Mouse (Mus musculus) cerebral cortex, adult 2 months (tissue): ENCODE measurements around the gene Bcl2l2.

Experiments used
- WGBS: fragments of 180-500 bp; shearing (Covaris S2); methylation state at CpG from one replicate; pipeline ENCODE4 v1.1.7; 2018; 5-methylcytosine and 5-hydroxymethylcytosine counted together

Bcl2l2 gene

DNA sequence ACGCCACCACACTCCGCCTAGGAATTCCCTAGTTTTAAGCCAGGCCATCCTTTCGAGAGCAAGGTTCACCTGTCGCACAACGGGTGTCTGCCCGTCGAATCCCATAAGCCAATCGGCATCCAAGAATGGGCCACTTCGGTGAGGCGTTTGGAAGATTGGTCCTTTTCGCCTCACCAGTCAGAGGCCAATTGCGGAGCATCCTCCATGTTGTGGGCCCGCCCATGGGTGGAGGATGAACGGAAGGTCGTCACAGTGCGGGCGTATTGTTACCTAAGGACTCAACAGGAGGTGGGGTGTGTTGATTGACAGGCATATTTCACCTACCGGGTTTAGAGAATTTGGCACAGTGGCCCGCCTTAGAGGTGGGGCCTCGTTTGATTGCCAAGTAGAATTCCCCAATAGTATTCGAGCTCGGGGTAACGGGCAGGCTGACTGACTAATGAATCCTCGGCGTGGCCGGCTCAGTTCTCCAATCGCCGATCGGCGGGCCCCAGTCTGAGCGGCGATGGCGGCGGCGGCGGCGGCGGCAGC lies 10.5 kb downstream of the Bcl2l2 start:
- under 1% methylated on average over 38 of the region's 38 CpGs for WGBS

DNA sequence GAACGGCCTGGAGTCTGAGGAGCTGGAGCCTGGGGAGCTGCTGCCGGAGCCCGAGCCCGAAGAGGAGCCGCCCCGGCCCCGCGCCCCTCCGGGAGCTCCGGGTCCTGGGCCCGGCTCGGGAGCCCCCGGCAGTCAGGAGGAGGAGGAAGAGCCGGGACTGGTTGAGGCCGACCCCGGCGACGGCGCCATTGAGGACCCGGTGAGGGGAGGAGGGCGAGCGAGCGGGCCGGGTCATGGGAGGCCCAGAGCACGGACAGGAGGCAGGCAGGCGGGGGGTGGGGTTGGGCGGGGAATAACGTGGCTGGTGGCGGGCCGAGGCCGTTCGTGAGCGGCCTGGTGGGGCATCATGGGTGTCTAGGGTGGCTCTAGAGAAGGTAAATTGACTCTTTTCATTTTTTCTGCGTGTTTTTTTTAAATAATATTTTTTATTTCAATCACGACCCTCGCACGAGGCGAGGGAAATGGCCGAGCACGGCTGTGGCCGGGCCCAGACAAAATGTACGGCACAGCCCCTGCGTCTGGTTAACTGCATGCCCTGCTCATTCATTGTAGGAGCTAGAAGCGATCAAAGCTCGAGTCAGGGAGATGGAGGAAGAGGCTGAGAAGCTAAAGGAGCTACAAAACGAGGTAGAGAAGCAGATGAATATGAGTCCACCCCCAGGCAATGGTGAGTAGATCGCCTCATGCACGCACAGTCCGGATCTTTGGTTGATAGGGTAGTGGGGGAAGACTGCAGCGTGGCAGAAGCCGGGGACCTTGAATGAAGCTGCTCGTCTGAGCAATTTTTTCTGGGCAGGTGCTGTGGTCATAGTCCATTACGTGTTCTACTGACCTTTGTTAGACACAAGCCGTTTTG lies 11.3 kb downstream of the Bcl2l2 start:
- WGBS, result under 1% methylated on average over 51 of the region's 54 CpGs

DNA sequence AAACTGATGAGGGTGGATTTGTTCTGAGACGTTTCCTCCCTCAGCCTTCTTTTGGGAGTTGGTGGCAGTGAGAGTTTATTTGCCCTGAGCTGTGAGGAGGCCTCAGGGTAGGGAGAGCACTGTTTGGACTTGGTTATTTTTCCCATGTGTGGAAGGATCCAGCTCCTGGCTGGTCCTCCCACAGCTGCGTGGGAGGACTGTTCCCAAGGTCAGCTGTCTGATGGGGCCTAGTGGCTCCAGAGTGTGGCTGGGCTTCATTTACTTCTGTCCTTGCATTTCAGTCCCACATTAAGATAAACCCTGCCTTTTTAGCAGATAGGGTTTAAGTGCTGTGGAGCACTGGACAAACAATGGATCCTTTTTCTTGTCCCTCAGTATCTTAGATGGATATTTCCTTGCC lies 14.3 kb downstream of the Bcl2l2 start:
- 46% methylated on average over 2 of the region's 2 CpGs for WGBS

DNA sequence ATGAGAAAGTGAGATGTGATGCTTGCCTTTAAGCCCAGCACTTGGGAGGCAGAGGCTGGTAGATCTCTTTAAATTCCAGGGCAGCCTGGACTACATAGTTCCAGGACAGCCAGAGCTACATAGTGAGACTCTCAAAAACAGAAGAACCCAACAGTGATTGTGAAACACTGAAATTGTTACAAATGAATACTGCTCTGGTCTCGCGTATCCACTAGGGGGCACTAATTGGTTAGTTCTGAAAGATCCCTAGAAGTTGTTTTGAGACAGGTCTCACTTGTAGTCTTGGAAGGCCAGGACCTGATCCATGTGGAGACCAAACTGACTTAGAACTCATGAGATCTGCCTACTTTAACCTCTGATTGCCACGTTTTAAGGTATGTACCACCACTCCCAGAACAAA lies 17.2 kb downstream of the Bcl2l2 start:
- under 1% methylated on average over 3 of the region's 3 CpGs for WGBS

DNA sequence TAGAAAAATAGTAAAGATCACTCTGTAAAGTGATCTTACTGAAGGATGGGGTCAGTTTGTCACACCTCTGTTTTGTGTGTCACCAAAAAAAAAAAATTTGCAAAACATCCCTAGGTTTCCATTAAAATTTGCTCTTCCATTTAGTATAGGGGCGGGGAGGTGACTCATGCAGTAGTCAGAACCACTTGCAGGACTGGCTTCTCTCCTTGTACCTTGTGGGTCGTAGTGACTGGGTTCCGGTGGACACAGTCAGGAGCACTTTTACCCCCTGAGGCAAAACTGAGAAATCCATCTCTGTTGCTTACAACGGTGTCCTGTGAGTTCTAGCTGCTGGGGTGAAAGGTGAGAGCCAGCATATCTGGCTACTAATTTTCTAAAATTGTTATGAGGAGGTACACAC lies 20.5 kb downstream of the Bcl2l2 start:
- whole genome bisulfite sequencing, result 78% methylated on average over 4 of the region's 4 CpGs

DNA sequence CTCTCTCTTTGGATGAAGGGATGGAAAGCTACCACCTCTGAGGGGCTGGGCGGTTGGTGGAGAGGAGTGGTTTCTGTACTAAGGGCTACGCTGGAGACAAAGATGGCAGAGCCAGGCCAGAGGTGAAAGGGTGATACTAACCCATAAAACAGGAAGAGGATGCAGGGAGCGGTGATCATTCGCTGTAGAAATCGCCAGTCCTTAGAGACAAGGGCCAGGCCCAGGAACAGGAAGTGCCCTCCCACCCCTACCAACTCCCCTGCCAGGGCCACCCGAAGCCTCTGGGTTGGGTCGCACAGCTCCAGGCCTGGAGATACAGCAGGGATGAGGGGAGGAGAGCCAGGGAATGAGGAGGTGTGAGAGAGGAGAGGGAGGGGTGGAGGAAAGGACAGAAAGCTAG lies 25.5 kb downstream of the Bcl2l2 start:
- WGBS, result 70% methylated on average over 7 of the region's 7 CpGs

DNA sequence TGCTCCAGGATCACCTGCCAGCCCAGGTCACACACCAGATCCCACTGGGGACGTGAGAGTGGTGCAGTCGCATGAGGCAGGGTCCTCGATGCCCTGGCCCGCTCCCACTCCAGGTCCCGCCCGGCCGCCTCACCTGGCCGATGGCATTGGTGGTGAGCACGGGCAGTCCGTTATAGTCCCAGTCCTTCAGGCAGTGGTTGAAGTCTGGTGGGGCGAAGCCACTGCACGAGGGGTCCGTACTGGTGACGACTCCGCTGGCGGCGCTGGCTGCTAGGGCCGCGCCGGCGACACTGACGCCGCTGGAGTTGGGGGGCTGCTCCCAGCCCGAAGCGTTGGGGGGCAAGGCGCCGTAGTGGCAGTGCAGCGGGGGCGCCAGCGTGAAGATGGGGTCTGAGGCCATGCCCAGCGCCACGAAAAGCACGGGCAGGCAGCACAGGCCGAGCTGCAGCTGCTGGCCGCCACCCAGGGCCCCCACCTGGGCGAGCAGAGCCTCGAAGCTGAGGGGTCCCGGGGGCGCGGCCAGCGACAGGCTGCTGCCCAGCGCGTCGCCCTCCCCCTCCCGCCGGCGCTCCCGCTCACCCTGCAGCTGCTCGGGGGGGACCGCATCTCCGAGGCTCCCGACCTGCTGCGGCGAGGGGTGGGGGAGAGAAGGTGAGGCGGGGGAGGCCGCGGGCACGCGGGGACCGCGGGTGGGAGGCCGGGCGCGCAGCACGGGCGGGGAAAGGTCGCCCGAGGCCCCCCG lies 29.1 kb downstream of the Bcl2l2 start:
- WGBS, result 2% methylated on average over 69 of the region's 69 CpGs

DNA sequence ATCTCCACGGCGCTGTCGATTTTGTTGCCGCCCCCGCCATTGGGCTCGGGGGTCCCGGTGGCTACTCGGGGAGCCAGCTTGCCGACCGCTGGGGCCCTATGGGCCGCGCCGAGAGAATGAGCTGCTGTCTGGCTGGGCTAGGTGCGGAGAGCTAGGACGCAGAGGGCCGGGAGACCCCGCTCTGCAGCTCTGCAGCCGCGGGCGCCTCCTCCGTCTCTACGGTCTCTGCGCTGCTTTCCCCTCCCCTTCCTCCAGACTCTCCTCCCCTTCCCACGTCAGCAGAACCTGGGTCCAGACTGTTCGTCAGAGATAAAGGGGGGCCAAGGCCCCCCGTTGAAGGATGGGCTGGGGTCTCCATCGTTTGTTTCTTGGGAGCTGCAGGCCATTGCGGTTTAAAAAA lies 29.7 kb downstream of the Bcl2l2 start, which contains the start of gene Slc22a17:
Slc22a17 (minus strand) TSS at position 247 of the 400 bp plus-strand sequence.
- WGBS, result under 1% methylated on average over 28 of the region's 28 CpGs

DNA sequence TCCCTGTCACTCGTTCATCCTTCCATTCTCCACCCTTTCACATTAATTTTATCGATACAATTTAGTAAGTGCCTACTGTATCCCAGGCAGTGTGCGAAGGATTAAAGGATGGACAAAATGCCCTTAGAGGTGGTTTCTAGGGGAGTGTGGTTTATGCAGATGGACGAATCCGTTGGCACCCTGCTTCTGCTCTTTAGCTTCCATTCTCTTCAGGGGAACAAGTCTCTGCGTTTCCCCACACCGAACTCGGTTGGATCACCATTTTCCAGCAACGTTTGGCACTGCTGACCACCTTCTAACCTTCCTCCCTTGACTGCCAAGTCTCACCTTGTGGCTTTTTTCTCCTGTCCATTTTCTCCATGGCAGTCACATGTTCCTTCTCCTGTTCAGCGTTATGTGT lies 30.2 kb downstream of the Bcl2l2 start:
- 11% methylated on average over 10 of the region's 10 CpGs for WGBS

DNA sequence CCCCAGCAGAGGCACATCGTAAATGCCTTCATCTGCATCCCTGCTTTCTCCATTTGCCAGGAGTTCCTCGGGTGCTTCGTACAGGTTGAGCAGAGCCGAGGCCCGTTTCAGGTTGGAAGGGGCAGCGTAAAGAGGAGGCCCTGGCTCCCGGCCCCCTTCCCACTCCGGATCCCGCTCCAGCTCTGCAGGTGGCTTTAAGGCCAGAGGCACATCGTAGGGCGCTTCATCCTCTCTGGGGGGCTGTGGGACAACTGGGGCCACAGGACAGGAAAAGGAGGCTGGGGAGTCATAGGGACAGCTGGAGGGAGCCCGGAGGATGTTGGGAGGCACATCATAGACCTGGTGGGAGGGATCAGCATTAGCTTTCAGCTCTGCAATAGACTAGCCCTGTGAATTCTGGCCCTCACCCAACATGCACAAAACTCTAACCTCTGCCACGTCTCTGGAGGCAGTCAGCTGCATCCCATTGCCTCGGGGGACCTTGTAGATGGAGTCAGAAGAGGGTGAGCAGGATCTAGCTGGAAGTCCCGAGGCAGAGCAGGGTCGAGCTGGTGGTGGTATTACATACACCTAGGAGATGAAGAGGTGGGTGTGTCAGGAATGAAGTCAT lies 37.0 kb downstream of the Bcl2l2 start:
- 88% methylated on average over 16 of the region's 16 CpGs for WGBS

DNA sequence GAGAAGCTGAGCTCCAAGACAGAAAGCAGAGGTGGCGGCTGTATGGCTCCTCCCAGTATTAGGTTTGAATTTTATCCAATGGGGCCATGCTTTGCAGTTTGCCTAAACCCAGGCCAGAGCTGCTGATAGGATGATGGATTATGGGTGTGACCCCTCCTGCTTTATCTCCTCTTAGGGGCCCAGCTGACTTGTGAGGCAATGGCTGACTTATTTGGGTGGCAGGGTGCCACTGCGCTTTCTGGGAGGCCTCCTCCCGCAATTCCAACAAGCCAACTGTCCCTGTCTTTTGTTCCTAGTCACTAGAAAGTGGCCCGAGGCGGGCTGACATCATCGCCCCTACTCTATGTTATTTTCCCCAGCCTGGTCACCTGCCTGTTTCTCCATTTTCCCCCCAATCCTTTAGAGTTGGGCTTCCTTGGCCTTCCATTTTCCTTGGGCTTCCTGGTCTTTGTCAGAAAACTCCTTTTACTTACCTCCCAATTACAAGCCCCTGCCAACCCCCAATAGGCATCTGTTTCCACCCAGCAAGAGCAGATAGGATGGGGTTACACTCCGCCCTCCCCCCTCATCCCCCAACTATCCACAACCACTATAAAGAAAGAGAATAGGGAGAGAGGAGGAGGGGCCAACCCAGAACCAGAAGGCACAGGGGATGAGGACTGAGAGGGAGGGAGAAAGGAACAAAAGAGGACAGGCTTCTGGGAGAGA lies 41.6 kb downstream of the Bcl2l2 start:
- WGBS, result 75% methylated on average over 7 of the region's 7 CpGs

DNA sequence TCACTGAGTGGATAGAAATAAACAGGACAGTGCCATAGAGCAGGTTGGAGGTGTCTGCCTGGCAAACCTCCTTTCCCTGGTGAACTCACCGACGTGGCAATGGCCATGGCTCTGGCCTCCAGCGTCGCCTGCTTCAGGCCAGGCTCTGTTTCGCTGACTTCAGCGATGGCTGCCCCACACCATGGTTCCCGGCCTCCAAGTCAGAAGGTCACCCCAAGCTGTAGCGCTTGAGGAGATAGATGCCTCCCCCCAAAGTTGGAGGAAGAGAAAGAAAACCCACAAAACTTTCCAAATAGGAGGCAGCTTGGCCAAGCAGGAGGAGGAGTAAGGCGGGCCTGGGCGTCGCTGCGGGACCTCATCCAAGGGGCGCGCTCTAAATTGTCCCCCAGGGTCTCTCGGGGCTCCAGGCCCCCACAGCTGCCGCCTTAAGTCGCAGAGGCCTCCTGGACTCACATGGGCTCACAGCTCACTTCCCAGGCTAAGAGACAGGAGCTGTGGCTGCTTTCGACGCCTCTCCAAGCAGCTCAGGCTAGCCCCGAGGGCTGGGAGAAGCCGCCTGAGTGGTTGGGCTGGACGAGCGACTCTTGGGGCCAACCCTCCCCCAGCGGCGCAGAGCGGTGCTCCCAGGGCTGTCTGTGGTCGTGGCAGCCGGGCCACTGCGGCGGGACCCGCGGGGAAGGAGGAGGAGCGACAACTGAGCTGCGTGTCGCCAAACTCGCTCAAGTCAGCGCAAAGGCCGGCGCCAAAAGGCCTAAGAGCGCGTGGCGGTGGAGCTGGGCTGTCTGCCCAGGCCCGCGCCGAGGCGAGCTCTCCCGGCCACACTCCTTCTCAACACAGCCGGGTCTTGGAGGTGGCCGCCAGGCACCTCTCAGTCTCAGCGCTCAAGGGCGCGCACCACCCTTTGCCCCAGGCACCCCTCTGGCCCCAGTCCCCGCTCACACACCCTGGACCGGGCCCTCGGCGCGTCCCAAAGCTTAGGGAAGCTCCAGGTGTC lies 42.5 kb downstream of the Bcl2l2 start, which contains the start of gene Efs:
Efs (minus strand) TSS at position 778 of the 994 bp plus-strand sequence.
- WGBS, result 12% methylated on average over 57 of the region's 57 CpGs

DNA sequence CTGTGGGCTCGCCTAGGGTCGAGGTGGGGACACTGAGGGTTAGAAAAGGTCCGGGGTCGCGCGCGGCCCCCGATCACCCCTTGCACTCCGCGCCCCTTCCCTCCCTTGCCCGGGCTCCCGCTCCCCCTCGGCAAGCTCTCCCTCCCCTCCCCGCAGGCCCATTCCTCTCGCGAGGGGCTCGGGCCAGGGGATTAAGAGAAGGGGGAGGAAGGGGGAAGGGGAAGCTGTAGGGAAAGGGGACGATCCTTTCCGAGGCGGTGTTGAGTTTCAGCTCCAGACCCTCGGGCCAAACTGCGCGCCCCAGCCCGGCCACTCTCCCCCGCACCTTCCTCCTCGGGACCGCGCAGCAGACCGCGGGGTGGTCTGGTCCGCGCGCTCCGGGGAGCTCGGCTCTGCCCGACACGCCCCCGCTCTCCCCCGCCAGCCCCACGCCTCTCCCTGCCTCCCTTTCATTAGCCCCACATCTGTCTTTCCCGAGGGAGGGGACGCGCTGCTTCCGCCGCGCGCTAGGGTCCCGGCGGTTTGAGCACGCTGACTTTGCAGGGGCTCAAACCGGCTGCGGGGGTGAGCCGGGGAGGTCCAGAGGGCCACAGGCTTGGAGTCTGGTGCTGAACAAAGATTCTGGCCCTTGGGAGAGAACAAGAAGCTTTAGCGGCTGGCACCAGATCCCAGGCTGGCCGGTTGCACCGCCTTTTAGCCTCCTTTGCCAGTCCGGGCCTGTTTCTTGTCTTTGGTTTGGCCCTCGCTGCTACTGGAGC lies 43.4 kb downstream of the Bcl2l2 start:
- 4% methylated on average over 54 of the region's 58 CpGs for WGBS

DNA sequence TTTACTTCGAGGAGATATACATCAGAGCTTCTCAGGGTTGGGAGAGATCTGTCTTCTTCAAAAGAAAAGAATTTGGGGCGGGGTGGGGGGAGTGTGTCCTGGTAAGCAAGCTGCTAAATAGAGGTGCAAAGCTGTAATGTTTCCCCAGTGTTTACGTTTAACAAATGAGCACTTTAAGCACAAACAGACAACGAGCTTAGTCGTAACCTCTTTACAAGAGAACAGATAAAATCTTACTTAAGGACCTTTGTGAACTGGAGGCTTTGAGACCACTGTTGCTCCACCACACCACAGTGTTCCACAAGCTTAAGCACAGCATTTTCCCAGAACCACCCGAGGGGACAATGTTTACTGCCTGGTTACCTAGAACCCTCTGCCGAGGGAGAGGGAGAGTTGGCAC lies 44.1 kb downstream of the Bcl2l2 start:
- WGBS, result 60% methylated on average over 7 of the region's 7 CpGs

DNA sequence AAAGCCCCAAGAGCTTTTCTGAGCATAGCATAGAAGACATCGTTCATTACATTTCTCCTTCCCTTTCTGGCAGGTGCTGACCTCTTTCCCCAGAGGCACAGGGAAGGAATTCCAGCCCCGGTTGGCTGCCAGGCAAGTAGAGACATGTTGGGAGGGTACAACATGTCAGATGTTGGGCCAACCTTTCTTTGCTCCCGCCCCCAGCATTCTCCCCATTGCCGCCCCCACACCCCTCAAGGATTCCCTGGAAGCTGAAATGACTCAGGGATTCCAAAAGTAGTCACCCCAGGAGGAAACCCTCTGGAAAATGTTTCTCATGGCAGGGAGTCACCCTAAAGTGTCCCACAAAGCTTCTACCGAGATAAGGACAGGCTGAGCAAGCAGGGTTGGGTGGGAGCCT lies 46.6 kb downstream of the Bcl2l2 start:
- WGBS, result 54% methylated on average over 5 of the region's 5 CpGs

DNA sequence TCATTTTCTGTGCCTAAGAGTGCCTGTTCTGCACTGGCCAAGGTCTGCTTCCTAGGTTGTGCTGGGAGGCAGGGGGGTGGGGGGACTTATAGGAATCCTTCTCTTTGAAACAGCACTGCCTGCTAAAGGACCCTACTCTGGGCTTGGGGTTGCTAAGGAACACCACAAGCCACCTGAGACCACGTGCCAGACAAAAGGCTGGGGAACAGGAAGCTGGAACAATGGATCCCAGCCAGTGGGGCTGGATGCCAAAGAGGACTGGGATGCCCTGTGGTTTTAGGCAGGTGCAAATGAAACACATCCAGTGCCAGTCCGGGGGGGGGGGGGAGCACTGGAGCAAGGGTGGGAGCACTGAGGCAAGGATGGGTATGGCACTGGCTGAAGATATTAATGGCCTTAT lies 47.3 kb downstream of the Bcl2l2 start:
- 17% methylated on average over 2 of the region's 2 CpGs for WGBS

DNA sequence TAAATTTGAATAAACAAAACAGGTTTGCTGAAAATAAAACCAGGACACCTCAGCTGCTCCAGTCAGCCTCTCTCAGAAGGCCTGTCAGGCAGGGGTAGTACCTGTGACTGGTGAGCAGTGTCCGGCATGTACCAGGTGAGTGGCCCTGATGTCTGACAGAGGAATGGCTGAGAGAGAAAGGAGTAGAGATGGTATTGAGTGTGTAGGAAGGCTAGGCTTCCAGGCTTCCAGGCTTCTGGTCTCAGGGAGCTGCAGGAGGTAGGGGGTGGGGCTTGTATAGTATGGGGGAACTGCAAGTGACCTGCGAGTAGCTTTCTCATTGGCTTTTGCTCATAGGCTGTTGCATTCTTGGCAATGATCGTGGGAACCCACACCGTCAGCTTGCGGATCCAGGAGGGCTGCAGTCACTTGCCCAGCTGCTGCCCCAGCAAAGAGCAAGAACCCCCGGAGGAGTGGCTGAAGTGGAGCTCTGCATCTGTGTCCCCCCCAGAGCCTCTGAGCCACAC lies 49.5 kb downstream of the Bcl2l2 start, which contains the start of gene Il25:
Il25 (plus strand) TSS at position 51 of the 506 bp plus-strand sequence.
- WGBS, result 55% methylated on average over 6 of the region's 6 CpGs

DNA sequence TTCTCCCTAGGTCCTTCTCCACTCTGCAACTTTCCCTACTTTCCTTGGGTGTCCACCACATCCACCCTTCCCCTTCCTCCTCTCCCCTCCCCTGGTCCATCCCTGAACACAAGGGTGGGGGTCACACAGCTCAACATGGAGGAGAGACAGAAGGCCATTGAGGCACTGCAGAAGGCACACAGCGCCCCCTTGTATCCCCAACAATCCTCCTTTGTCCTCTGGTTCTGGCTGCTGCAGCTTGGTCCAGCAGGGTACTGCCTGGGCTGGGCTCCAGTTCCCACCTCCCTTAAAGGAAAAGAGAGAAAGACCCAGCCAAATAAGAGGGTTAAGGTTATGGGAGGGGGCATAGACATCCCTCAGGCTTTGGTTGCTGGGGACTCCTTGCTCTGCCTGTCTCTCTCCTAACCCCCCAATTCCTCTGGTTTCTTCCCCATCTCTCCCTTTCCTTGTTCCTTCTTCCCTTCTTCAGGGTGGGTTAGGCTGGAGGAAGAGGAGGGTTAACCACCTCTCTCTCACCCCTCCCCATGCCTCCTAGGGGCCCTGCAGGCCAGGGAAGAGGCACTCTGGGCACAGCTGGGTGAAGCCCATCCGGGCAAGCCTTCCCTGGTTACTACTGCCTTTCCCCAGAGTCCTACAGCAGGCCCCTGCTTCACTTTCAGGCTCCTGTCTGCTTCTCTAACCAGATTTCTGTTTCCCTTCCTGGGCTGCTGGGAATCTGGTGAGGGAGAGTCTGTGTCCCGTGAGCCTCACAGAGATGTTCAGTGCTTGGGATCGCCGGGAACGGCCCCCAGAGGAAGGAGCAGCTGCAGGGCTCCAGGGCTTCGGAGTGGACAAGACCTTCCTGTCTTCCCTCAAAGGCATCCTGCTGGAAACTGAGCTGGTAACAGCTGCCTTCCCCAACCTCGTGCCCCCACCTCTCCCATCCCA lies 53.0 kb downstream of the Bcl2l2 start, which contains the start of gene Cmtm5:
Cmtm5 (plus strand) TSS at position 358 of the 927 bp plus-strand sequence.
- 55% methylated on average over 8 of the region's 8 CpGs for WGBS
